Mouse (Mus musculus): ENCODE data around the gene Dcaf6. TPM values are rescaled to one million over a fixed set of nuclear protein-coding genes. Genes with fewer than 3 reads are reported as not detected.
A peak's percentile ranks its signal among the peaks of the same experiment; 100 is the strongest.
"Not testable (repeated sequence)": the region's sequence is repeated elsewhere in the genome, so short reads cannot be mapped to it uniquely, and the experiment has no call there.

Gene Dcaf6
- polyA plus RNA-seq, 1 experiment from 2014 or later: 17.0 TPM

DNA sequence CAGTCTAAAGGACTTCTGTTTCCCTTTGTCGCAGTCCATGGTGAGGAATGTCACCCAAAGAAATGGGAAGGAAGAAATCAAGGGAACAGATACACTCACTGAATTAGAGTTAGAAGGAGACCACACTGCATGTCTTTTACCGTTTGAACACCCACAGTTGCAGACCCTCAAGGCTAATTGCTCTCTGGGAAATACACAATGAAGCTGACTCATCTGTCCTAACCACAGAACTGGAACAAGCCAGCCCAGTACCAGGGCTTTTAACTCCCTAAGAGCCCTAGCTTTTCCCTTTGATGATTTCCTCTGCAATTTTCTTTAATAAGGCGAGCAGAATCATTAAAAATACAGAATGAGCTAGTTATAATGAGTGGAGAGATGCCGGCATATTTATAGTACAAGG is 115.8 kb downstream of the Dcaf6 start:
- H3K4me1 ChIP-seq (ENCODE audit: control insufficient read depth, low read depth, low read length): no peaks in the 10 kb centered on the region
- H3K4me3 ChIP-seq (ENCODE audit: low read depth, low read length): no peak overlapping the region
- ATAC-seq (ENCODE audit: low read depth): no peak
- no peak overlapping the region for H3K27ac ChIP-seq (ENCODE audit: low read length)
- WGBS (ENCODE audit: insufficient replicate concordance): 46% methylated on average over 4 of the region's 4 CpGs
- no peaks in the 10 kb centered on the region for H3K9me3 ChIP-seq (replicated peaks; ENCODE audit: control insufficient read depth, low read length)
- no peak overlapping the region for H3K4me2 ChIP-seq (ENCODE audit: low read depth, low read length)
- no peak overlapping the region for H3K9ac ChIP-seq (ENCODE audit: low read depth, low read length)
- H3K27me3 ChIP-seq (ENCODE audit: control insufficient read depth, insufficient read depth, low read depth, low read length): no peaks in the 10 kb centered on the region
- H3K36me3 ChIP-seq (ENCODE audit: control insufficient read depth, insufficient read depth): no peaks in the 10 kb centered on the region

GRCm38 (mm10) chr1:165342126-165342525 is 118.1 kb downstream of the Dcaf6 start:
- Histone ChIP-seq H3K4me2 (ENCODE audit: low read depth, low read length) (no peak overlapping the region), H3K4me3 (ENCODE audit: low read depth, low read length) (no peak overlapping the region), H3K27me3 (ENCODE audit: control insufficient read depth, insufficient read depth, low read depth, low read length) (no peaks in the 10 kb centered on the region), H3K9ac (ENCODE audit: low read depth, low read length) (no peak overlapping the region), H3K4me1 (ENCODE audit: control insufficient read depth, low read depth, low read length) (no peaks in the 10 kb centered on the region), H3K27ac (ENCODE audit: low read length) (no peak overlapping the region), H3K9me3 (replicated peaks; ENCODE audit: control insufficient read depth, low read length) (no peaks in the 10 kb centered on the region), H3K36me3 (ENCODE audit: control insufficient read depth, insufficient read depth) (no peaks in the 10 kb centered on the region)
- no peak for ATAC-seq (ENCODE audit: low read depth)
- WGBS (ENCODE audit: insufficient replicate concordance): 72% methylated on average over 7 of the region's 7 CpGs

DNA sequence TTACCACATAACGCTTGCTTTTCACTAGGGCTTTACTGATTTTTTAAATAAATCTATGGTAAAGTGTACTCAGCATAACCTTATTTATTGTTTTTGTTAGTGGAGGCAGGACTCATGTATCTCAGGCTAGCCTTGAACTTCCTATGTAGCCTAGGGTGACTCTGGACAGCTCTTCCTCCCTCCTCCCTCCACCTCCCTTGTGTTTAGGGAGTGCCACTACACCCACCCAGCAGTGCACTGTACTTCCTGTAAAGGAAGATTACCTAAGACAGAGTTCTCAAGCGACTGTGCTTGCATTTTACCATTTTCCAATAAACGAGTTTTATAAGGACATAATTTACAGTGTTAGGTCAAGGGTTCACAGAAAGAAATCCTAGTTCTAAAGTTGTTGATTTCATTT is 127.5 kb downstream of the Dcaf6 start:
- Histone ChIP-seq H3K4me3 (ENCODE audit: low read depth, low read length) (no peak overlapping the region), H3K4me2 (ENCODE audit: low read depth, low read length) (no peak overlapping the region), H3K9me3 (replicated peaks; ENCODE audit: control insufficient read depth, low read length) (no peaks in the 10 kb centered on the region), H3K9ac (ENCODE audit: low read depth, low read length) (no peak overlapping the region), H3K27me3 (ENCODE audit: control insufficient read depth, insufficient read depth, low read depth, low read length) (no peaks in the 10 kb centered on the region), H3K27ac (ENCODE audit: low read length) (no peak overlapping the region), H3K4me1 (ENCODE audit: control insufficient read depth, low read depth, low read length) (peaks cover 2% of the 10 kb centered on the region; the same call in 1 of the 2 replicates), H3K36me3 (ENCODE audit: control insufficient read depth, insufficient read depth) (peaks cover 6% of the 10 kb centered on the region)
- 69% methylated on average over 3 of the region's 3 CpGs for WGBS (ENCODE audit: insufficient replicate concordance)
- no peak for ATAC-seq (ENCODE audit: low read depth)

DNA sequence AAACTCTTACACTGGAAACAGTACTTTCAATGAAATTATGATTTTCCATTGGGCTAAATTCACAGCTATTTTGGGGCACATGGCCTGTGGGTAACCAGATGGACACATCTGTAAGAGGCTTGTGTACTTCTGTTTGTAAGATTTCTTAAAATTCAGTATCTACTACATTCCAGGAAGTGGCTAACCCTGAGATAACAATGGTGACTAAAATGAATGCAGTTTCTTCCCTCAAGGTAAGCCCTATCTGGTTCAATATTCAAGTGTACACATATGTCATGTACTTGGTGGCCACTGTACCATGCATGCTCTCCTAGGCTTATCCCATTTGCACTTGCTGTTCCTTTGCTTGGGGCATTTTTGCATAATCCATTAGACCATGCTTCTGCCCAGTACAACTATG is 129.4 kb downstream of the Dcaf6 start:
- Histone ChIP-seq H3K4me1 (ENCODE audit: control insufficient read depth, low read depth, low read length) (peaks cover 2% of the 10 kb centered on the region; the same call in 1 of the 2 replicates), H3K36me3 (ENCODE audit: control insufficient read depth, insufficient read depth) (peaks cover 6% of the 10 kb centered on the region), H3K4me2 (ENCODE audit: low read depth, low read length) (no peak overlapping the region), H3K9ac (ENCODE audit: low read depth, low read length) (no peak overlapping the region), H3K9me3 (replicated peaks; ENCODE audit: control insufficient read depth, low read length) (no peaks in the 10 kb centered on the region), H3K27me3 (ENCODE audit: control insufficient read depth, insufficient read depth, low read depth, low read length) (no peaks in the 10 kb centered on the region), H3K27ac (ENCODE audit: low read length) (no peak overlapping the region), H3K4me3 (ENCODE audit: low read depth, low read length) (no peak overlapping the region)
- no peak for ATAC-seq (ENCODE audit: low read depth)

DNA sequence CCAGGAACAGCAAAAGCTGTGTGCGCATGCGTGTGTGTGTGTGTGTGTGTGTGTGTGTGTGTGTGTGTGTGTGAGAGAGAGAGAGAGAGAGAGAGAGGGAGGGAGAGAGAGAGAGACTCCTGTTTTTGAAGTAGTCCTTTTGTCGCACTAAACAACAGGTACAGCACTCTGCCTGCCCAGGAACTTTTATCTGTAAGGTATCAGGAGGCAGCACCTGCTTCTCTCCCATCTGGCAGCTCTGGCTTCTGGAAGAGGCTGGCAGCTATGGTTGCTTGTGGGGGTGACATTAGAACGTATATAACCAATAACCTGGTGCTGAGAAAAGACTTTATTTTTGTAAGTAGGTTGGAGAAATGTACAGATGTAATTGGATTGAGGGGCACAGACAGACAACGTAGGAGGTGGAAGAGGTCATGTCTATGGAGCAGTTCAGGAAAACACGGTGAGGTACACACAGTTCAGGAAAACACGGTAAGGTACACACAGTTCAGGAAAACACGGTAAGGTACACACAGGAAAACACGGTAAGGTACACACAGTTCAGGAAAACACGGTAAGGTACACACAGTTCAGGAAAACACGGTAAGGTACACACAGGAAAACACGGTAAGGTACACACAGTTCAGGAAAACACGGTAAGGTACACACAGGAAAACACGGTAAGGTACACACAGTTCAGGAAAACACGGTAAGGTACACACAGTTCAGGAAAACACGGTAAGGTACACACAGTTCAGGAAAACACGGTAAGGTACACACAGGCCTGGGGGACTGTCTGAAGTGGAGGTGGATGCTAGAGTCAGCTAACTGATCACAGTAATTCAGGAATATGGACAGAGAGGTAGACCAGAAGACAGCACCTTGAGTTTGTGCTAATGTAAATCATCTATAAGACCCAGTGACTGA is 131.6 kb downstream of the Dcaf6 start:
- WGBS (ENCODE audit: insufficient replicate concordance): 79% methylated on average over 17 of the region's 17 CpGs
- not testable (repeated sequence) for H3K4me1 ChIP-seq (ENCODE audit: control insufficient read depth, low read depth, low read length); H3K27ac ChIP-seq (ENCODE audit: low read length); H3K4me3 ChIP-seq (ENCODE audit: low read depth, low read length); H3K27me3 ChIP-seq (ENCODE audit: control insufficient read depth, insufficient read depth, low read depth, low read length); H3K4me2 ChIP-seq (ENCODE audit: low read depth, low read length); H3K9ac ChIP-seq (ENCODE audit: low read depth, low read length); H3K9me3 ChIP-seq (replicated peaks; ENCODE audit: control insufficient read depth, low read length); H3K36me3 ChIP-seq (ENCODE audit: control insufficient read depth, insufficient read depth)
- ATAC-seq (ENCODE audit: low read depth): 0 out of 2 replicates have a peak, but pooled peaks have one; percentile 32

- WGBS (ENCODE audit: insufficient replicate concordance): 78% methylated on average over 5 of the region's 5 CpGs
- H3K36me3 ChIP-seq (ENCODE audit: control insufficient read depth, insufficient read depth): peaks cover 5% of the 10 kb centered on the region
- H3K4me2 ChIP-seq (ENCODE audit: low read depth, low read length): no peak overlapping the region
- H3K4me3 ChIP-seq (ENCODE audit: low read depth, low read length): no peak overlapping the region
- no peaks in the 10 kb centered on the region for H3K27me3 ChIP-seq (ENCODE audit: control insufficient read depth, insufficient read depth, low read depth, low read length)
- H3K9ac ChIP-seq (ENCODE audit: low read depth, low read length): no peak overlapping the region
- no peaks in the 10 kb centered on the region for H3K9me3 ChIP-seq (replicated peaks; ENCODE audit: control insufficient read depth, low read length)
- H3K27ac ChIP-seq (ENCODE audit: low read length): no peak overlapping the region
- no peak for ATAC-seq (ENCODE audit: low read depth)
- H3K4me1 ChIP-seq (ENCODE audit: control insufficient read depth, low read depth, low read length): peaks cover 11% of the 10 kb centered on the region
Measured at GRCm38 (mm10) chr1:165327831-165328230, 132.4 kb downstream of the Dcaf6 start.

DNA sequence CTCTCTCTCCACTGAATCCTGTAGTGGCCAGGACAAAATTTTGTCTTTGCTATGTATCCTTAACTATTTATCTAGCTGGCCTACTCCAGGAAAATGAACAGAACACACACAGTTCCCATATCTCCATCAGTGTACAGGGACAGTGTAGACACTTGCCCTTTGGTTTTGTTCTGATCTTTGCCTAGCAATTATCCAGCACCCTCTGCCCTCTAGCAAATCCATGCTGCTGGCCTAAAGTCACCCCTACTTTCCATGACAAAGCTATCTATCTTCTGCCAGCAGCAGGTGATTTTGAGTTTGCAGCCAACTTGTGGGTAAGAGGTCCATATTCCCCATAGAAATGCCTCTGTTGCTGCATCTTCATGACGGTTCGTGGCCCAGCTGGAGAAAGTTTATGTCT is 132.9 kb downstream of the Dcaf6 start:
- Histone ChIP-seq H3K36me3 (ENCODE audit: control insufficient read depth, insufficient read depth) (peaks cover under 1% of the 10 kb centered on the region), H3K4me1 (ENCODE audit: control insufficient read depth, low read depth, low read length) (peaks cover 15% of the 10 kb centered on the region), H3K4me2 (ENCODE audit: low read depth, low read length) (no peak overlapping the region), H3K27me3 (ENCODE audit: control insufficient read depth, insufficient read depth, low read depth, low read length) (no peaks in the 10 kb centered on the region), H3K9me3 (replicated peaks; ENCODE audit: control insufficient read depth, low read length) (no peaks in the 10 kb centered on the region), H3K27ac (ENCODE audit: low read length) (no peak overlapping the region), H3K4me3 (ENCODE audit: low read depth, low read length) (no peak overlapping the region), H3K9ac (ENCODE audit: low read depth, low read length) (no peak overlapping the region)
- WGBS (ENCODE audit: insufficient replicate concordance): 89% methylated on average over 2 of the region's 2 CpGs
- no peak for ATAC-seq (ENCODE audit: low read depth)

DNA sequence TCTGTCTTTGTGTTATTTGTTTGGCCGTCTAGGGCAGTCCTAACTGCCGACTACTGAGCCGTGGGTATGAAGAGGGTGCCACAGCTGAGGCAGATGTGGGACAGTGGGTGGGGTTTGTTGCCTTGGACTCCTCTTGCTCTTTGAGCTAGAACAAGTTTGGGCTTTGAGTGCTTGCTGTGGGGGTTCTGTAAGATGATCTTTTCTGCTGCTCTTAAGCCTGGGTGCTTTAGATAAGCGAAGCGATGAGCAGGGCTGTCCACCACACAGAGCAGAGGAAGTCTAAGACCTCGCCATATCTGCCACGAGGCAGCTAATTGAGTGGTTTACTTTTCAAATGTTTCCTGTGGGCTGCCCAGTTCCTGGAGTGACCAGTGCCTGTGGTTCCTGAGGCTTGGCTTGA is 137.3 kb downstream of the Dcaf6 start:
- no peak overlapping the region for H3K9ac ChIP-seq (ENCODE audit: low read depth, low read length)
- 15% methylated on average over 7 of the region's 7 CpGs for WGBS (ENCODE audit: insufficient replicate concordance)
- no peaks in the 10 kb centered on the region for H3K27me3 ChIP-seq (ENCODE audit: control insufficient read depth, insufficient read depth, low read depth, low read length)
- H3K9me3 ChIP-seq (replicated peaks; ENCODE audit: control insufficient read depth, low read length): no peaks in the 10 kb centered on the region
- 0 out of 2 replicates have a peak overlapping the region, but pooled peaks have one; percentile 1 for H3K4me2 ChIP-seq (ENCODE audit: low read depth, low read length)
- peak; percentile 84 for ATAC-seq (ENCODE audit: low read depth)
- H3K27ac ChIP-seq (ENCODE audit: low read length): peak overlapping the region; percentile 31
- H3K4me3 ChIP-seq (ENCODE audit: low read depth, low read length): no peak overlapping the region
- H3K4me1 ChIP-seq (ENCODE audit: control insufficient read depth, low read depth, low read length): peaks cover 15% of the 10 kb centered on the region
- H3K36me3 ChIP-seq (ENCODE audit: control insufficient read depth, insufficient read depth): no peaks in the 10 kb centered on the region

DNA sequence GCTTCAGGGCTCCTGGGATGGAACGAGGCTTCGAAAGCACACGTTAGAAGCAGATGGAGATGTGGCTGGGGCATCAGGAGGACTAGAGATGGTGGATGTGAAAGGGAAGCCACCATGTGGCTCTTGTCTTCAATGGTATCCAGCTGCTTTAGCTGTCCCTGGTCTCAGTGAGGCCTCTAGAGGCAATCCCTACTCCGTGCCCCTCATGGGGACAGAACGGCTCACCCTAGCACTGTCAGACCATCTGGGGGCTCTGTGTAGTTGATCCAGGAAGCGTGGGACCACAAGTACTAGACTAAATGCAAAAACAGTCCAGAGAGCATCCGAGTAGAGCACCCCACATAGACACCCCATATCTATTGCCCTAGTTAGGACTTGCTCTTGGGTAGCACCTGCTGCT is 138.4 kb downstream of the Dcaf6 start:
- Histone ChIP-seq H3K4me1 (ENCODE audit: control insufficient read depth, low read depth, low read length) (peaks cover 15% of the 10 kb centered on the region), H3K4me3 (ENCODE audit: low read depth, low read length) (no peak overlapping the region), H3K4me2 (ENCODE audit: low read depth, low read length) (no peak overlapping the region), H3K9ac (ENCODE audit: low read depth, low read length) (no peak overlapping the region), H3K9me3 (replicated peaks; ENCODE audit: control insufficient read depth, low read length) (no peaks in the 10 kb centered on the region), H3K27ac (ENCODE audit: low read length) (no peak overlapping the region; the same call in 1 of the 2 replicates), H3K36me3 (ENCODE audit: control insufficient read depth, insufficient read depth) (no peaks in the 10 kb centered on the region), H3K27me3 (ENCODE audit: control insufficient read depth, insufficient read depth, low read depth, low read length) (no peaks in the 10 kb centered on the region)
- WGBS (ENCODE audit: insufficient replicate concordance): 79% methylated on average over 7 of the region's 7 CpGs
- no peak for ATAC-seq (ENCODE audit: low read depth)
